Mouse (Mus musculus) right cerebral cortex, postnatal 36 days (tissue): ENCODE data around the gene Tm7sf3.

Experiments
- DNase-seq, 2 experiments: peaks; one replicate each; pipeline ENCODE4 v3.0.0; 2022; ENCODE audit warnings: low spot score in 2 of 2, mixed read lengths in 1 of 2

Tm7sf3 gene

DNA sequence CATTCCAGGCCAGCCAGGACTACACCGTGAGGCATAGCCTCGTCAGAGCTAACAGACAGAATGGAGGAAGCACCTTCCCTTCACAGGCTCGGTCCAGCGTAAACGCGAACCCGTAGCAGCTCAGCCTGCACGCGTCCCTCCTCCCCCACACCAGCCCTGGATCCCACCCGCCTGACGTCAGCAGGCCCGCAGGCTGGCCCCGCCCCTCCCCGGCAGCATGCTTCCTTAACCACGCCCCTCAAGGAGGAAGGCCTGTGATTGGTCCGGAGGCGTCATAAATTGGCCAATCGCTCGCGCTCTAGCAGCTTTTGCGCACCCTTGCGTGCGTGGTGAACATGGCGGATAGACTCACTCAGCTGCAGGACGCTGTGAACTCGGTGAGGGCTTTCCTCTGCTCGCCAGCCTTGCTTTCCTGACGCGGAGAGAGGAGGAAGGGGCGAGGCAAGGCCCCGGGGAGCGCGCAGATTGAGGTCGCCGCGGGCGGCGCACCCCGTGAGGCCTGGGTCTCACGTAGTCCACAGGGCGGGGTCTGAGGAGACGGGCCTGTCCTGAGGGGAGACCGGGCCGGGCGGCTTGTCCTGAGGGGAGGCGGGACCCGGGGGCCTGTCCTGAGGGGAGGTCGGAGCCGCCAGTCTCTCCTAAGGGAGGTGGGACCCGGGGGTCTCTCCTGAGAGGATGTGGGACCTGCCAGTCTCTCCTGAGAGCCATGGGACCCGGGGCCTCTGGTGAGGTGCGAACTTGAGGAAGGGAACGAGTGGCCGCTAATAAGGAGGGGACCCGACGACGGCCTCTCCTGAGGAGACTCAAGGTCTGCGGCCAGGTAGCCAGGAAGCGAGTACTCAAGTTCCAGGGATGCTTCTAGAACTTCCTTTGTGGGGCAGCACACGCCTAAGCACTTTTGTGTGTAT, at the start of gene Tm7sf3, which contains the start of gene Med21:
Gene Tm7sf3, minus strand, starts transcription at position 549 of the 908 bp plus-strand sequence.
Gene Med21, plus strand, starts transcription at position 272 of the 908 bp plus-strand sequence.
- DNase-seq = peak; percentile 97 to 98

DNA sequence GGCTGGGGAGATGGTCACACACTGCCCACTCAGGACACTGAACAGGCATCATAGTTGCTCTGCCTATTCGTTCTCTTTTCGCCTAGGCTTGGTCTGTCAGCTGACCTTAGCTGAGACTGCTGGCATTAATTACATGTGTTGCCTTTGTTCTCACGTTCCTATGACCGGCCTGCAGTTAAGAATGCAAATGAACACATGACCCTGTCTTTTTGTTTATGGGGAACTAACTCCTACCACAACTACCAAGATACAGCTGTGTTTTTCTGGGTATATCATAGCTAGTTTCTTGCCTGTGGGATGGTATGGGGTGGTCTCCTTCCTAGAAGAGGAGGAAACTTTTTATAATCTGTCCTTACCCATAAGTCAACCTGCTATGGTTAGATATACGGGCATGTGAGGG, 46.2 kb upstream of the Tm7sf3 start:
- DNase-seq = no peak

GRCm38 (mm10) chr6:146688010-146688409, 45.4 kb upstream of the Tm7sf3 start:
- DNase-seq = no peak

GRCm38 (mm10) chr6:146686463-146687196, 44.0 kb upstream of the Tm7sf3 start:
- no peak for DNase-seq

- DNase-seq = no peak
These were observed 43.2 kb upstream of the Tm7sf3 start for GRCm38 (mm10) chr6:146685781-146686308.

DNA sequence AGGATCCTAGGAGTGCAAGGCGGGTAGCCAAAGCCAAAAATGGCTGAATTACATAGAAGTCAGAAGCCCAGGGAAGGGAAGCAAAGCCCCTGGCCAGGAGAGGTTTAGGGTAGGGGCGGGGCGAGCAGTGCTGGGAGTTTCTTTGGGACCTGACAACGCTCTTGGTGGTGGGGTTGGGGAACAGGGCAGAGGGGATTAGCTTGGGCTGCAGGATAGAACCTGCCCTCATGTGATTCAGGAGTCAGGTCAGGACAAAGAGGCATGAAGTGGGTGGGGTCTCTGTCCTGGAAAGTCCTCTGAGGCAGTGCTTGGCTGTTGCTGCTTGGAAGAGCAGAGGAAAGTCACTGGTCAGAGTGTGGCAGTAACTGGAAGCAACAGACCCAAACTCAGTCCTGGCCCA, 41.3 kb upstream of the Tm7sf3 start:
- no peak for DNase-seq

DNA sequence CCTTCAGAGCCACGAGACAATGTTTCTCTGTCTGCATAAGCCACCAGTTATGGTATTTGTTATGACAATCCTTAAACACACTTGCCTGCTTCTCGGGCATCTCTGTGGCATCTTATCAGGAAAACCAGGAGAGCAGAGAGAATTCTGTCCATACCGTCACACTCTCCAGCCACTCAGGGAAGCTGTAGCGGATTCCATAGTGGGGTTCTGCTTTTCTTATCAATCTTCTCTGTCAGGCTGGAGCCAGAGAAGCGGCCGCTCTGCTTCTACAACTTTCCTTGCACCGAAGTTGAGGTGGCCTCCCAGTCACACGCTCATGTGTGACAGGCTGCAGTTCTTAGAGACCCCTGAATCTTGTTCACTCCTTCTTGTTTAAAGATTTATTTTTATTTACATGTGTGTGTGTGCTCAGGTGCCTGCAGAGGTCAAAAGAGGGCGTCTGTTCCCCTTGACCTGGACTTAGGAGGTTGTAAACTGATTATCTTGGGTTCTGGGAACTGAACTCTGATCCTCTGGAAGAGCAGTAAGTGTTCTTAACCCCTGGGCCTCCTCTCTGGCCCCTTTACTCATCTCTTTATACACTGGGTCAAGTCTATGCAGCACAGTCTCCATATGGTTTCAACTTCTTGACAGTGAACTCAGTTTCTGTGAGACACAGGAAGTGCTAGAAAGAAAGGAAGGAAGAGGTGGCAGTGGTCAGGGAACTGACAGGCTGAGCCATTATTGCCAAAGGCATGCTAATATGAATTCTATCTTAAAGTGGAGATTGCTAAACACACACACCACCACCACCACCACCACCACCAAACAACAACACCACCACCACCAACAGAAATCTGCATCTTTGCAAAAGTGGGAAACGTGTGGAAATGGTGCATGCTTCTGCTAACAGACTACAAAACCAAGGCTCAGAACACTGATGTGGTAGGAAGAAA, 35.8 kb upstream of the Tm7sf3 start:
- DNase-seq = no peak

DNA sequence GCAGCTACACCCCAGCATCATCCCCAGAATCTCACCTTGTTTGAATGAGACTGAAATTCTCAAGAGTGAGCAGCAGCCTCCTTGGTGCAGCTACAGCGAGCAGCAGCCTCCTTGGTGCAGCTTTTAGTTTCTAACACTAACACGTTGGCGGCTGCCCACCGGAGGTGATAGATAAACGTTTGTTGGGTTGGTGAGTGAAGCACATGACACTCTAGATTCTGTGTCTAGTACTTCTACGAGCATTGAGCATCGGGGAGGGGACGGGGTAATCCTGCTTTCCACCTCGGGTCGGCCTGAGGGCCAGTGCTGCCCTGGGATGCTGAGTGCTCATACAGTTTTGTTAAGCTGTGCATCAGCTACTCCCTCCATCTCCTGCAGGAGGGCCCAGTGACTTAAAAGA, 34.3 kb upstream of the Tm7sf3 start:
- no peak for DNase-seq

GRCm38 (mm10) chr6:146674881-146675536, 32.4 kb upstream of the Tm7sf3 start:
- DNase-seq = no peak

GRCm38 (mm10) chr6:146674420-146674819, 31.8 kb upstream of the Tm7sf3 start:
- DNase-seq = no peak

GRCm38 (mm10) chr6:146673696-146674095, 31.1 kb upstream of the Tm7sf3 start:
- no peak for DNase-seq

DNA sequence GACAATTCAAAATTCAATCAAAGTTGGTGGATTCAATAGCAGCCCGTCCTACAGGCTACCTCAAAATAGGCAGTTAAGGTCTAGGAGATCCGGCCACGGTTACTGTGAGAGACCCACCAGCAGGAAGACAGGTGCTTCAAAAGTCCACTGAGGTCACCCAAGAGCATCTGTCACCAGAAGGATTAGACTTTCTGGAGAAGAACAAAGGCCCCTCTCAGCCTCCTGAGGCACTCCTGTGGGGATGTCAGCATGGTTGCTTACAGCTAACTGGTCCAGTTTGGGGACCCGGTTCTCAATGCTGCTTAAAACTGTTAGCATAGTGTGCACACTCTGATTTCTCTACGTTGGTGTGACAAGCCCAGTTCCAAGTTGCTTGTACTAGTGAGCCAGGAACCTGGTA, 29.5 kb upstream of the Tm7sf3 start:
- no peak for DNase-seq

GRCm38 (mm10) chr6:146670956-146671855, 28.6 kb upstream of the Tm7sf3 start:
- DNase-seq = no peak

- no peak for DNase-seq
These were observed 26.0 kb upstream of the Tm7sf3 start for GRCm38 (mm10) chr6:146668606-146669005.

DNA sequence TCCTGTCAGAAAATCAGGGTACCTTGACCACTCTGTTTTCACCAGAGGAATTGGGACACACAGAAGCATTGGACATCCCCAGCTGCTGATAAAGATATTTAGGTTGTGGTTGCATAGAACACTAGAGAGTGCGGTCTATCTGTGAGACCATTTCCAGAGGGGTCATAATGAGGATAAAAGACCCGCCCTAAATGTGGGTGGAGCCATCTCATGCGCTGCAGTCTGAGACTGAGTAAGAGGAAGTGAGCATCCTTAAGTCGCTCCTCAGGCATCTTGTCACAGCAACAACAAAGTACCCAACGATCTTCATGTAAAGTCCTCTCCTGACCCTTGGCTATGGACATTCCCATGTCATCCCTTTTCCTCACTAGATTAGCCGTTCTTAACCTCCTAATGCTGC, 24.2 kb upstream of the Tm7sf3 start:
- DNase-seq = no peak

DNA sequence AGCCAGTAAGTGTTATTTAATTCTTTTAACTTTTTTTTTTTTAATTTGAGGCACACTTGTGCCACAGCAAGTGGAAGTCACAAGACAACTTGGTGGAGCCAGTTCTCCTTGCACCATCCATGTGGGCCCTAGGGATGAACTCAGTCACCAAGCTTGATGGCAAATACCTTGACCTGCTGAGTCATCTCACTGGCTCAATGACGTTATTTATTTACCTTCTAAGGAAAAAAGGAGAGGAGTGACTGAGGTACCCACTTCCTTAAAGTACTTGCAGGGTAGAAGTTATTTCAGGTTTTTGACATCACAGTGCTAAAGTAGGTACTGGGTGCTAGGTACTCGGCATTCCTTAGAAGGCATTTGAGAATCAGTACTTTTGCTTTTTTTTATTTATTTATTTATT, 22.8 kb upstream of the Tm7sf3 start:
- DNase-seq = no peak

- no peak for DNase-seq
These were observed 22.3 kb upstream of the Tm7sf3 start for GRCm38 (mm10) chr6:146664917-146665316.

GRCm38 (mm10) chr6:146664116-146664515, 21.5 kb upstream of the Tm7sf3 start:
- no peak for DNase-seq

DNA sequence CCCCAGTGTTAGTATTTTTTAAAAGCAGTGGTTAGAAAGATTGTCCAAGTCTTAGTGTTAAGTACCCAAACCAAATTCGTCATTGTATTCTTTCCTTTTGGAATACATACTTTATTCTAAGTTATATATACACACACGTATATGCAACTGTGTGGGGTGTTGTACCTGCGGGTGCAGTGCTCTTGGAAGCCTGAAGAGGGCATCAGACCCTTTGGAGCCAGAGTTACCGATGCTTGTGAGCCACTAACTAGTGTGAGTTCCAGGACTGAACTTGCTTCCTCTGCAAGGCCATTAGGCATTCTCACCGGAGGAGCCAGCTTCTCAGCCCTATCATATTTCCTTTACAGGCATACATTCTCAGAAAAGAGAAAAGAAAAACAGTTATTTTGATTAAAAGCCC, 20.1 kb upstream of the Tm7sf3 start:
- no peak for DNase-seq

GRCm38 (mm10) chr6:146661655-146662054, 19.0 kb upstream of the Tm7sf3 start:
- no peak for DNase-seq
